Mouse (Mus musculus): ENCODE results near the gene Pdzd8. TPM values are rescaled to one million over a fixed set of nuclear protein-coding genes. Genes with fewer than 3 reads are reported as not detected.

Gene Pdzd8
- polyA plus RNA-seq, 1 experiment from 2014 or later, result 38.5 TPM

- DNase-seq (ENCODE audit: low read depth, low spot score), result no peak
- ChIA-PET POLR2A (no interaction called here), CTCF (no interaction called here)
- in situ Hi-C loops (cut with MboI; ENCODE audit: low pct_unique_long_range_greater_than_20kb), result no loop called here
- no peaks in the 10 kb centered on the region for H3K27me3 ChIP-seq
- no peak for ATAC-seq
- TF ChIP-seq CTCF (IDR thresholded peaks at IDR 0.05), result no peak
Observed at GRCm38 (mm10) chr19:59282001-59282400, 63.6 kb downstream of the Pdzd8 start.

GRCm38 (mm10) chr19:59280841-59281240 lies 64.7 kb downstream of the Pdzd8 start:
- no peaks in the 10 kb centered on the region for H3K27me3 ChIP-seq
- CTCF ChIA-PET, result interaction anchor here (0.7 kb wide), 1 partner anchor 10 kb away, joined by 3 read pairs; no protein-coding TSS in a partner anchor
- ATAC-seq (no peak), DNase-seq (ENCODE audit: low read depth, low spot score) (no peak)
- no peak for TF ChIP-seq CTCF (IDR thresholded peaks at IDR 0.05)
- POLR2A ChIA-PET, result no interaction called here
- in situ Hi-C loops (cut with MboI; ENCODE audit: low pct_unique_long_range_greater_than_20kb), result no loop called here

- ChIA-PET POLR2A (no interaction called here), CTCF (no interaction called here)
- no peak for DNase-seq (ENCODE audit: low read depth, low spot score)
- H3K27me3 ChIP-seq, result no peaks in the 10 kb centered on the region
- in situ Hi-C loops (cut with MboI; ENCODE audit: low pct_unique_long_range_greater_than_20kb), result no loop called here
- no peak for TF ChIP-seq CTCF (IDR thresholded peaks at IDR 0.05)
- ATAC-seq, result no peak
Observed at GRCm38 (mm10) chr19:59276354-59276753, 69.2 kb downstream of the Pdzd8 start.

GRCm38 (mm10) chr19:59273190-59273589 lies 72.4 kb downstream of the Pdzd8 start:
- no peaks in the 10 kb centered on the region for H3K27me3 ChIP-seq
- CTCF ChIA-PET, result interaction anchor here (1.3 kb wide), 1 partner anchor 15 kb away, joined by 4 read pairs; no protein-coding TSS in a partner anchor
- in situ Hi-C loops (cut with MboI; ENCODE audit: low pct_unique_long_range_greater_than_20kb), result no loop called here
- DNase-seq (ENCODE audit: low read depth, low spot score) (no peak), ATAC-seq (no peak)
- POLR2A ChIA-PET, result no interaction called here
- TF ChIP-seq CTCF (IDR thresholded peaks at IDR 0.05), result no peak

GRCm38 (mm10) chr19:59267417-59267963 lies 78.1 kb downstream of the Pdzd8 start:
- in situ Hi-C loops (cut with MboI; ENCODE audit: low pct_unique_long_range_greater_than_20kb), result no loop called here
- ATAC-seq, result no peak
- no peaks in the 10 kb centered on the region for H3K27me3 ChIP-seq
- DNase-seq (ENCODE audit: low read depth, low spot score), result no peak
- no peak for TF ChIP-seq CTCF (IDR thresholded peaks at IDR 0.05)
- ChIA-PET POLR2A (interaction anchor here (1.0 kb wide), 1 partner anchor 20 kb away, joined by 3 read pairs; no protein-coding TSS in a partner anchor), CTCF (interaction anchor here (1.2 to 1.8 kb wide), 3 partner anchors 11 to 34 kb away, joined by 4 to 6 read pairs (median 4); no protein-coding TSS in a partner anchor)

- peaks cover 9% of the 10 kb centered on the region for H3K27me3 ChIP-seq
- TF ChIP-seq CTCF (IDR thresholded peaks at IDR 0.05), result no peak
- POLR2A ChIA-PET, result no interaction called here
- in situ Hi-C loops (cut with MboI; ENCODE audit: low pct_unique_long_range_greater_than_20kb), result no loop called here
- DNase-seq (ENCODE audit: low read depth, low spot score) (no peak), ATAC-seq (no peak)
- CTCF ChIA-PET, result no interaction called here
Observed at GRCm38 (mm10) chr19:59265907-59266306, 79.7 kb downstream of the Pdzd8 start.

GRCm38 (mm10) chr19:59264838-59265532 lies 80.6 kb downstream of the Pdzd8 start:
- ATAC-seq (no peak), DNase-seq (ENCODE audit: low read depth, low spot score) (no peak)
- in situ Hi-C loops (cut with MboI; ENCODE audit: low pct_unique_long_range_greater_than_20kb), result no loop called here
- TF ChIP-seq CTCF (IDR thresholded peaks at IDR 0.05), result no peak
- POLR2A ChIA-PET, result no interaction called here
- CTCF ChIA-PET, result interaction anchor here (1.2 to 1.3 kb wide), 2 partner anchors 9 to 26 kb away, joined by 4 read pairs; no protein-coding TSS in a partner anchor
- peaks cover 15% of the 10 kb centered on the region for H3K27me3 ChIP-seq

- in situ Hi-C loops (cut with MboI; ENCODE audit: low pct_unique_long_range_greater_than_20kb), result no loop called here
- ChIA-PET POLR2A (no interaction called here), CTCF (interaction anchor here (1.3 kb wide), 1 partner anchor 11 kb away, joined by 4 read pairs; no protein-coding TSS in a partner anchor)
- peaks cover 32% of the 10 kb centered on the region for H3K27me3 ChIP-seq
- TF ChIP-seq CTCF (IDR thresholded peaks at IDR 0.05), result no peak
- DNase-seq (ENCODE audit: low read depth, low spot score) (no peak), ATAC-seq (no peak)
Observed at GRCm38 (mm10) chr19:59263171-59263570, 82.4 kb downstream of the Pdzd8 start.

- TF ChIP-seq CTCF (IDR thresholded peaks at IDR 0.05), result no peak
- DNase-seq (ENCODE audit: low read depth, low spot score) (no peak), ATAC-seq (no peak)
- in situ Hi-C loops (cut with MboI; ENCODE audit: low pct_unique_long_range_greater_than_20kb), result no loop called here
- ChIA-PET POLR2A (no interaction called here), CTCF (no interaction called here)
- peaks cover 47% of the 10 kb centered on the region for H3K27me3 ChIP-seq
Observed at GRCm38 (mm10) chr19:59261604-59262003, 84.0 kb downstream of the Pdzd8 start.

- DNase-seq (ENCODE audit: low read depth, low spot score), result no peak
Observed at GRCm38 (mm10) chr19:59260718-59261442, 84.7 kb downstream of the Pdzd8 start, which contains the start of gene Slc18a2. TSS of gene Slc18a2 (plus strand) at chr19:59260896.

GRCm38 (mm10) chr19:59259633-59260032 lies 85.9 kb downstream of the Pdzd8 start:
- CTCF ChIA-PET, result no interaction called here
- POLR2A ChIA-PET, result no interaction called here
- no peak for ATAC-seq
- DNase-seq (ENCODE audit: low read depth, low spot score), result no peak
- in situ Hi-C loops (cut with MboI; ENCODE audit: low pct_unique_long_range_greater_than_20kb), result no loop called here
- peaks cover 55% of the 10 kb centered on the region for H3K27me3 ChIP-seq
- no peak for TF ChIP-seq CTCF (IDR thresholded peaks at IDR 0.05)

More at GRCm38 (mm10) chr19:59260718-59261442, 84.7 kb downstream of the Pdzd8 start, which contains the start of gene Slc18a2:
- in situ Hi-C loops (cut with MboI; ENCODE audit: low pct_unique_long_range_greater_than_20kb), result no loop called here
- ATAC-seq, result no peak
- POLR2A ChIA-PET, result no interaction called here
- CTCF ChIA-PET, result no interaction called here
- TF ChIP-seq CTCF (IDR thresholded peaks at IDR 0.05), result no peak
- peaks cover 49% of the 10 kb centered on the region for H3K27me3 ChIP-seq
